Mouse (Mus musculus): Measurements from ENCODE around the gene Eif2s2. TPM values are rescaled to one million over a fixed set of nuclear protein-coding genes. Genes with fewer than 3 reads are reported as not detected.

Eif2s2 gene
- polyA plus RNA-seq, 1 experiment from 2014 or later = 93.9 TPM

GRCm38 (mm10) chr2:154876621-154877020, 16.1 kb downstream of the Eif2s2 start:
- no peaks in the 10 kb centered on the region for H3K9me3 ChIP-seq
- H3K36me3 ChIP-seq = peaks cover 57% of the 10 kb centered on the region
- no peaks in the 10 kb centered on the region for H3K27me3 ChIP-seq

DNA sequence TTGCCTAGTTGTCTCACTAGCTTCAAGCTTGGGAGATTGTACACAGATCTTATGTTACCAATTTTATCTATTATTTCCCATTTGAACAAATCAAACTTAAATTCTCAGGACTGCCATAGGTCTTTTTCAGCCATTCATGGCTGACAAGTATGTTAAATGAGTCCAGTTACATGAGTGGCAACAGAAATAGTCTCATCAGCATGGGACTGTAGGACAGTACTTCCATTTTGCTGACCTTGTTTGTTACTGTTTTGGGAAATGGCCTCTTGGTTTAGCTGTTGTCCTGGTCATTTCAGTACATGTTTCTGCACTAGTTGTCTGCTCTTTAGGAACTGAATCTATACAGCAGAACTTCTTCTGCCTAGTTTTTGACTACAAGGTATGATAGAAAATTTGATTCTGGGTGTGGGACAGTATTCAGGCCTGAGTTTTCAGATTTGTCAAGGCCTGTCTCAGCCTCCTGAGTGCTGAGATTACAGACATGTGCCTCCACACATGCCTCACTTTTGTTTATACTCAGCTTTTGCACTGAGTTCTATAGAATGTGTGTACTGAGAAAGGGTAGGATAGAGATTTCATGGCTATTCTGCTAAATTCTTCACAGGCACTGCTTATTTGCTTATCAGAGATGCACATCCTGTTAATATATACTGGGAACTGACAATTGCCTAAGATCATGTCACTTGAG, 22.6 kb downstream of the Eif2s2 start:
- ATAC-seq (ENCODE audit: low FRiP score, low read depth) = no peak

More at GRCm38 (mm10) chr2:154876621-154877020, 16.1 kb downstream of the Eif2s2 start:
- Histone ChIP-seq H3K4me1 (no peaks in the 10 kb centered on the region), H3K27ac (replicated peaks) (no peak overlapping the region), H3K4me2 (replicated peaks) (no peak overlapping the region), H3K9ac (replicated peaks) (no peak overlapping the region), H3K4me3 (no peak overlapping the region)
- 89% methylated on average over 2 of the region's 2 CpGs for WGBS
- no peak for ATAC-seq (ENCODE audit: low FRiP score, low read depth)

DNA sequence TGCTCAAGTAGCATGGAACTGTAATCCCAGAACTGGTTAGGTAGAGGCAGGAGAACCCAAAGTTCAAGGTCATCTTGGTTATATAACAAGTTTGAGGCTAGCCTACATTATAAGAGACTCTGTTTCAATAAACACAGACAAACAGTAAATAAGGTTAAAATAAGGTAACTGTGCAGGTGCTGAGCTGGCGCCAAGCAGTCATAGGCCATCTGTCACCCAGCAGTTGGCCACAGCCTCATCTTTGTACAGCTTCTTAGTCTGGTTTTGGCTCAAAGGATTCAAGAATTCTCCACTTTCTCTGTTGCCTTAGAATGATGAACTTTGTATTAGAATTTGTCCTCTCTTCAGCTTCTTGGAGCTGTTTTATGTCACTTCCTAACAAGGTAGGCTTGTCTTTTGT, 24.6 kb downstream of the Eif2s2 start:
- H3K9me3 ChIP-seq = no peaks in the 10 kb centered on the region
- no peak for ATAC-seq (ENCODE audit: low FRiP score, low read depth)
- no peak overlapping the region for H3K27ac ChIP-seq (replicated peaks)
- WGBS = 94% methylated on average over 1 of the region's 1 CpGs
- H3K36me3 ChIP-seq = peaks cover 94% of the 10 kb centered on the region
- no peak overlapping the region for H3K9ac ChIP-seq (replicated peaks)
- H3K4me3 ChIP-seq = no peak overlapping the region
- H3K4me1 ChIP-seq = no peaks in the 10 kb centered on the region
- no peak overlapping the region for H3K4me2 ChIP-seq (replicated peaks)
- no peaks in the 10 kb centered on the region for H3K27me3 ChIP-seq

More for the DNA sequence above, 22.6 kb downstream of the Eif2s2 start:
- Histone ChIP-seq H3K4me3 (no peak overlapping the region), H3K4me1 (no peaks in the 10 kb centered on the region), H3K9ac (replicated peaks) (no peak overlapping the region), H3K4me2 (replicated peaks) (no peak overlapping the region), H3K9me3 (no peaks in the 10 kb centered on the region), H3K27ac (replicated peaks) (no peak overlapping the region), H3K36me3 (peaks cover 88% of the 10 kb centered on the region), H3K27me3 (no peaks in the 10 kb centered on the region)

DNA sequence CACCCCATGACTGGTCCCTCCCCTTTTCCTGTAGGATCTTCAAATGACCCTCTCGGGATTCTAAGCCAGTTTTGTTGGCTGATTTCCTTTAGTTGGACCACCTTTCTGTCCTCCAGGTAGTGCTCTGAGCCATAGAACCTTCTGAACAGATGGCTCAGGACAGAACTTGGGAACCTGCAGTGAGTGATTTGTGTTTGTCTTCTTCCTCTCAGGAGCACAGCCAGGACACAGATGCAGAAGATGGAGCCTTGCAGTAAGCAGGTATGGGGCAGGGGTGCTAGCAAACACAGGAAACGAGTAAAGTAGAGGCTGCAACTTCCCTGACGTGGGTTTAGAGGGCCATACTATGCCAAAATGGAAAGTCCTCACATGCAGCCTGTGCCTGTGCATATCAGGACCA, 27.0 kb downstream of the Eif2s2 start:
- Histone ChIP-seq H3K9me3 (no peaks in the 10 kb centered on the region), H3K27me3 (no peaks in the 10 kb centered on the region), H3K27ac (replicated peaks) (no peak overlapping the region), H3K4me3 (no peak overlapping the region), H3K4me2 (replicated peaks) (no peak overlapping the region), H3K9ac (replicated peaks) (no peak overlapping the region), H3K4me1 (no peaks in the 10 kb centered on the region), H3K36me3 (peaks cover 95% of the 10 kb centered on the region)
- 79% methylated on average over 3 of the region's 3 CpGs for WGBS
- ATAC-seq (ENCODE audit: low FRiP score, low read depth) = no peak

DNA sequence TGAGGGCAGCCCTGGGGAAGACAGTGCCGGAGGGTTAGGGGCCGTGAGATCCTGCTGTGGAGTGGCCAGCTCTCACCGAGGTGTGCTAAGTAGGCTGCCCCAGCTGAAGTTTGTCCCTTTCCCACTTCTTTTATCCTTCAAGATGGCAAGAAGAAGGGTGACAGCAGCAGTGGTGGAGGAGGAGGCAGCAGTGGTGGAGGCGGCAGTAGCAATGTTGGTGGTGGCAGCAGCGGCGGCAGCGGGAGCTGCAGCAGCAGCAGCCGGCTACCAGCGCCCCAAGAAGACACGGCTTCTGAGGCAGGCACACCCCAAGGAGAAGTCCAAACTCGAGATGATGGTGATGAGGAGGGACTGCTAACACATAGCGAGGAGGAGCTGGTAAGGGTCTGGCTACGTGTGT, 29.1 kb downstream of the Eif2s2 start:
- peaks cover 88% of the 10 kb centered on the region for H3K36me3 ChIP-seq
- no peak overlapping the region for H3K9ac ChIP-seq (replicated peaks)
- WGBS = 93% methylated on average over 13 of the region's 13 CpGs
- H3K4me3 ChIP-seq = no peak overlapping the region
- no peak for ATAC-seq (ENCODE audit: low FRiP score, low read depth)
- no peaks in the 10 kb centered on the region for H3K4me1 ChIP-seq
- no peaks in the 10 kb centered on the region for H3K9me3 ChIP-seq
- no peak overlapping the region for H3K27ac ChIP-seq (replicated peaks)
- H3K4me2 ChIP-seq (replicated peaks) = no peak overlapping the region
- H3K27me3 ChIP-seq = no peaks in the 10 kb centered on the region

- no peaks in the 10 kb centered on the region for H3K9me3 ChIP-seq
- H3K4me3 ChIP-seq = no peak overlapping the region
- H3K36me3 ChIP-seq = peaks cover 26% of the 10 kb centered on the region
- no peak overlapping the region for H3K9ac ChIP-seq (replicated peaks)
- H3K27ac ChIP-seq (replicated peaks) = no peak overlapping the region
- 0 out of 2 replicates have a peak, but pooled peaks cover 8% of the 10 kb centered on the region for H3K4me1 ChIP-seq
- ATAC-seq (ENCODE audit: low FRiP score, low read depth) = no peak
- H3K27me3 ChIP-seq = no peaks in the 10 kb centered on the region
- WGBS = 93% methylated on average over 1 of the region's 1 CpGs
- no peak overlapping the region for H3K4me2 ChIP-seq (replicated peaks)
These were observed 37.4 kb downstream of the Eif2s2 start for GRCm38 (mm10) chr2:154855383-154855782.

DNA sequence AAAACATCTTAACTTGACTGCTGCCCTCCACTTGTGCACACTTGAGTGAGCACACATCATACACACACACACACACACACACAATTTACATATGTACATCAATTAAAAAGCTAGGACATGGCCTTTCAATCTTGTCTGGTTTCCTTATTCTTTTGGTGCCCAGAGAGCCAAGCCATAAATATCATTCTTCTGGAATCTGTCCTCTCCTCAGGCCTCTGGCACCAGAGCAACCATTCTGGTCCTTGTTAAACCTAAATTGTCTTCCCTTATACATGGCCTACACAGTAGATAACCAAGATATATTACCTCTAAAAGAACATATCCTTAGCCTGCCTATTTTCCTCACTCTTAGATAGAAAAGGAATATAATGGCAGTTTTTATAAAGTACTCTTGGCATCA, 44.6 kb downstream of the Eif2s2 start:
- Histone ChIP-seq H3K27me3 (no peaks in the 10 kb centered on the region), H3K4me3 (no peak overlapping the region), H3K4me1 (0 out of 2 replicates have a peak, but pooled peaks cover 2% of the 10 kb centered on the region), H3K9me3 (no peaks in the 10 kb centered on the region), H3K4me2 (replicated peaks) (no peak overlapping the region), H3K27ac (replicated peaks) (no peak overlapping the region), H3K36me3 (peaks cover 7% of the 10 kb centered on the region; the same call in 1 of the 2 replicates), H3K9ac (replicated peaks) (no peak overlapping the region)
- ATAC-seq (ENCODE audit: low FRiP score, low read depth) = no peak

DNA sequence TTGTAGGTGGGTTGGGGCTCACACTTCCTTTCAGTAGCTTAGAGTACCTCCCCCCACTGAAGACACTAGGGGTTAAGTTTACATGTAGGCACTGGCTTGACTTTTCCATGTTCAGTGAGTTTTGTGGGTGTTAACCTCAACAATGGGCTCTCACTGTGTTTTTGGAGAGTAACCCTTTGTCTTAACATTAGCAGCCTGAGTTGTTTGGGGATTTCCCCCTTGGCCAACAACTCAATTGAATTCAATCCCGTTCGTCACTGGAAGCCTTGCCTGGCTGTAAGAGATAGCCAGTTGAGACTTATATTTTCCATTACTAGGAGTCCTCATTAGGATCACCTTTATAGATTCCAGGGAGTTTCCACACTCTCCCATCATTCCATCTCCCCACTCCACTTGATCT, 56.2 kb downstream of the Eif2s2 start:
- Histone ChIP-seq H3K4me1 (peaks cover 3% of the 10 kb centered on the region; the same call in 1 of the 2 replicates), H3K4me3 (no peak overlapping the region), H3K27ac (replicated peaks) (no peak overlapping the region), H3K36me3 (0 out of 2 replicates have a peak, but pooled peaks cover 13% of the 10 kb centered on the region), H3K9me3 (peaks cover 18% of the 10 kb centered on the region), H3K4me2 (replicated peaks) (no peak overlapping the region), H3K9ac (replicated peaks) (no peak overlapping the region), H3K27me3 (no peaks in the 10 kb centered on the region)
- 91% methylated on average over 2 of the region's 2 CpGs for WGBS
- ATAC-seq (ENCODE audit: low FRiP score, low read depth) = no peak

- no peak for ATAC-seq (ENCODE audit: low FRiP score, low read depth)
- peaks cover 3% of the 10 kb centered on the region; the same call in 1 of the 2 replicates for H3K4me1 ChIP-seq
- no peaks in the 10 kb centered on the region for H3K27me3 ChIP-seq
- no peak overlapping the region for H3K4me3 ChIP-seq
- H3K27ac ChIP-seq (replicated peaks) = no peak overlapping the region
- WGBS = 96% methylated on average over 6 of the region's 6 CpGs
- H3K36me3 ChIP-seq = 0 out of 2 replicates have a peak, but pooled peaks cover 13% of the 10 kb centered on the region
- H3K9me3 ChIP-seq = 0 out of 2 replicates have a peak, but pooled peaks cover 6% of the 10 kb centered on the region
- H3K9ac ChIP-seq (replicated peaks) = no peak overlapping the region
- H3K4me2 ChIP-seq (replicated peaks) = no peak overlapping the region
These were observed 58.4 kb downstream of the Eif2s2 start for GRCm38 (mm10) chr2:154834149-154834865.

- Histone ChIP-seq H3K9ac (replicated peaks) (no peak overlapping the region), H3K36me3 (0 out of 2 replicates have a peak, but pooled peaks cover 10% of the 10 kb centered on the region), H3K4me3 (no peak overlapping the region), H3K9me3 (no peaks in the 10 kb centered on the region), H3K4me2 (replicated peaks) (no peak overlapping the region), H3K4me1 (peaks cover 3% of the 10 kb centered on the region; the same call in 1 of the 2 replicates), H3K27me3 (no peaks in the 10 kb centered on the region), H3K27ac (replicated peaks) (no peak overlapping the region)
- no peak for ATAC-seq (ENCODE audit: low FRiP score, low read depth)
- 72% methylated on average over 4 of the region's 4 CpGs for WGBS
These were observed 60.3 kb downstream of the Eif2s2 start for GRCm38 (mm10) chr2:154832471-154832870.

- Histone ChIP-seq H3K4me1 (peaks cover 3% of the 10 kb centered on the region; the same call in 1 of the 2 replicates), H3K27ac (replicated peaks) (no peak overlapping the region), H3K4me2 (replicated peaks) (no peak overlapping the region), H3K27me3 (no peaks in the 10 kb centered on the region), H3K9ac (replicated peaks) (no peak overlapping the region), H3K4me3 (no peak overlapping the region), H3K9me3 (no peaks in the 10 kb centered on the region), H3K36me3 (no peaks in the 10 kb centered on the region)
- ATAC-seq (ENCODE audit: low FRiP score, low read depth) = no peak
- 66% methylated on average over 4 of the region's 4 CpGs for WGBS
These were observed 65.2 kb downstream of the Eif2s2 start for GRCm38 (mm10) chr2:154827521-154827920.

- Histone ChIP-seq H3K27me3 (no peaks in the 10 kb centered on the region), H3K27ac (replicated peaks) (no peak overlapping the region), H3K9ac (replicated peaks) (no peak overlapping the region), H3K4me3 (no peak overlapping the region), H3K4me1 (no peaks in the 10 kb centered on the region), H3K9me3 (no peaks in the 10 kb centered on the region), H3K36me3 (no peaks in the 10 kb centered on the region), H3K4me2 (replicated peaks) (no peak overlapping the region)
- no peak for ATAC-seq (ENCODE audit: low FRiP score, low read depth)
- 90% methylated on average over 1 of the region's 1 CpGs for WGBS
These were observed 66.6 kb downstream of the Eif2s2 start for GRCm38 (mm10) chr2:154826054-154826538.
